Mouse (Mus musculus): ENCODE data around the gene C530008M17Rik.

C530008M17Rik gene

DNA sequence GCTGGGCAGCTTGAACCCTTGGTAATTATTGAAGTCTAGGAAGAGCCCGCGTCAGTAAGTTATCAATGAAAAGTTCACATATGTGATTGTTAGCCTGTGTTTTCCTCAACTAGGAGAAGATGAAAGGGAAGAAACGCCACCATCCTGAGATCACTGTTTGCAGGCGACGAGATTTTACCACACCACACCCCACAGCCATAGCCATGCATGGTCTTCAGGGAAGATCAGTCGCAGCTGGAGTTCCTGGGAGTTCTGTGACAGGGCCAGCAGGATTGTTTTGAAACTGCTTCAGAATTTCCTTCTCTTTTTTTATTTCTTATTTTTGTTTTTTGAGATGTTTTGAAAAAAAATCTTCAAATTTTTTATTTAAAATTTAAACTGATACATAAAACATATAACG is 8.6 kb downstream of the C530008M17Rik start:
- DNase-seq (ENCODE audit: low spot score in 2 of 2) = no peak

DNA sequence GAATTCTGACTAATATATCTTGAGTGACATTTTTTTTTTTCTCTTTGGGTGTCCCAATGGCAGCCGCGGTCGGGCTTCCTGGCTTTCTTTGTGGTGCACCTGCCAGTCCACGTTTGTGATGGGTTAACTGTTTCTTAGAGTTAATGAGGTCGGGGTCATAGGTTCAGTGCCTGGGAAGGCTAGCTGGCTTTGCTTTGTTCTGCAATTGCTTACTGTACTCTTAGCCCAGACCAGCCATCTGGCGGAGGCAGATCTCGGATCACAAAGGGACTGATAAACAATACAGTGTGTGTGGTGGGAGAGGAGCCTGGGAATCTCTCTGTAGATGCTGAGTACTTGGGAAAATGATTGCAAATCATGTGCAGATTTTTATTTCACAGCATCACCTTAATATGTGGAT is 9.1 kb downstream of the C530008M17Rik start:
- no peak for DNase-seq (ENCODE audit: low spot score in 2 of 2)

- DNase-seq (ENCODE audit: low spot score in 2 of 2) = no peak
These were observed 9.9 kb downstream of the C530008M17Rik start for GRCm38 (mm10) chr5:76666026-76666756.

DNA sequence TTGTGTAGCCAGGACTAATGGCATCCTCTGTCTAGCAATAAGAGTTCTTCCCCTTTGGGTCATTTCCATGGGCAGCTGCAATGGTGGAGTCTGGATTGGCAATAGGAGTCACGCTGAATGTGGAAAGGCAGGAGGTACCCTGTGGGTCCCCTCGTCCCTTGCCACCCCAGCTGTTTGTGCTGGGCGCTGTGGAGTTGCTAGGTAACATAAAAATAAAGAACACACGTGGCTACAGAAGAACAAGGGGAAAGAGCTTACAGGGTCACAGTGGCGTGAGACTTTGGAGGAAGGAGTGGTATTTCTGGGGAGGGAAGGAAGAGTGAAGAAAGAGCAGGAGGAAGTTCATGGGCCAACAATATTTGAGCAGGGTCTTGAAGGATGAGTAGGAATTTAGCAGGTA is 11.8 kb downstream of the C530008M17Rik start:
- DNase-seq (ENCODE audit: low spot score in 2 of 2) = no peak

- DNase-seq (ENCODE audit: low spot score in 2 of 2) = no peak
These were observed 12.2 kb downstream of the C530008M17Rik start for GRCm38 (mm10) chr5:76668547-76668946.

DNA sequence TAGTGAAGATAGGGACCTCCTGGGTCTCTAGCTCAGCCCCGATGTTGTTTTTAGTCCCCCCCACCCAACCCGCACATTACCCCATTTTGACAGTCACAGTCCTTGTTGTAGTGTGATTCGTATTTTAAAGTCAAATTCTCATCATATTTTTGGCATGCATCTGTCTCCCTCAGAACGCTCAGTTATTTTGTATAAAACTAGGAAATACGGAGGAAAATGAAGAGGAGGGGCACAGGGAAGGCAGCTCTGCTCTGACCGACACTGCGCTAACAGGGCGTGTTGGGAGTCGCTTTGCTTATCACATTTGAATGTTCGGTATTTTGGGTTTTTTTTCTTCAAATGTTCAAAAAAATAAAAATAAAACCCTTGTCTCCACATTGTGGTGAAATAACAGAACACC is 13.9 kb downstream of the C530008M17Rik start:
- no peak for DNase-seq (ENCODE audit: low spot score in 2 of 2)

GRCm38 (mm10) chr5:76674022-76674653 is 17.8 kb downstream of the C530008M17Rik start:
- no peak for DNase-seq (ENCODE audit: low spot score in 2 of 2)

DNA sequence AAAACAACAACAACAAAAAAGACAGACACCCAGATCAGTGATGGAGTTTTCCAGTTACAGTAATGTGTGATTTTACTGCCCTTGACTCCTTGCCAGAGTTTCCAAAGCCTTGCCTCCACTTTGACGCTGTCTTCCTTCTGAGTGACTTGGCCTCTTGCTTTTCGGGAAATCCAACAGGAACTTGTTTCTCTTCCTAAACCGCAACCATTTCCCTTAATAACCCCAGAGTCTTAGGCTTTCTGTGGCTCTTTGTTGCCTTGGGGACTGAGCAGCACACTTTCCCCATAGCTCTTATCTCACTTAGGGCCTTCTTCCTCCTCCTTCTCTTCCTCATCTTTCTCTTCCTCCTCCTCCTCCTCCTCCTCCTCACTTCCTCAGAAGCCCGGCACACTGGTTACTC is 19.1 kb downstream of the C530008M17Rik start:
- no peak for DNase-seq (ENCODE audit: low spot score in 2 of 2)

GRCm38 (mm10) chr5:76680959-76681358 is 24.6 kb downstream of the C530008M17Rik start:
- no peak for DNase-seq (ENCODE audit: low spot score in 2 of 2)

GRCm38 (mm10) chr5:76681895-76682656 is 25.8 kb downstream of the C530008M17Rik start:
- no peak for DNase-seq (ENCODE audit: low spot score in 2 of 2)

GRCm38 (mm10) chr5:76683455-76683854 is 27.1 kb downstream of the C530008M17Rik start:
- DNase-seq (ENCODE audit: low spot score in 2 of 2) = no peak

DNA sequence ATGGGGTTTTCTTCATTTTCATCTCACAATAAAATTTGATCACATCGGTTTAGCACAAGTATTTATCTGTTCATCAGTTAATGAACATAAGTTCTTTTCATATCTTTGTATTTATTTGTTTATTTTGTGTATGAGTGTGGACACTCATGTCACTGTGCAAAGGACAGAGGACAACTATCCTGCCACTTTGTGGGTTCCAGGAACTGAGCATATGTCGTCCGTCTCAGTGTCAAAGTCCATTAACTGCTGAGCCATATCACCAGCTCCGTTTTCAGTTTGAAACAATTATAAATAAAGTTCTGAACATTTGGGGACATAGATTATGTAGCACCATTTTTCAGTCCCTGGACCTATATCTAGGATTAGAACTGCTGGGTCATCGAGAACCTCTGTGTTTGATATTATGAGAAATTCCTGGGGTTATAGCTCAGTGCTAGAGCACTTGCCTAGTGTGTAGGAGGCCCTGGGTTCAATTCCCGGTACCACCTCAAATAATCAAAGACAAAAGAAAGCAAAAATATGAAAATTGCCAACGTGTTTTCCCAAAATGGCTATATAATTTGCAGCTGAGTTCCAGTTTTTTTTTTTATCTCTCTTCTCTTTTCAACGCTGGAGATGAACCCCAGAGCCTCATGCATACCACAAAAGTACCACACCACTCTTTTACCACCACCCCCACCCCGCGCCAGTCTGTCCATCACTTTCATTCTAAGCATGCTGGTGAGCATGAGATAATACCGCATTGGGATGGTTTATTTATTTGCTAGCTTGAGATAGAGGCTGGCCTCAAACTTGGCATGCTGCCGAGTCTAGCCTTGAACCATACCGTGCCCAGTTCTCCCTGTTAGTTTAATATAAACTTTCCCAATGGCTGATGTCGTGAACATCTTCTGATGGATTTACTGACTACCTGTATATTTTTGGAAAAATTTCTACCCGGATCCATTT is 28.6 kb downstream of the C530008M17Rik start:
- no peak for DNase-seq (ENCODE audit: low spot score in 2 of 2)

- DNase-seq (ENCODE audit: low spot score in 2 of 2) = no peak
These were observed 31.8 kb downstream of the C530008M17Rik start for GRCm38 (mm10) chr5:76687961-76688600.

GRCm38 (mm10) chr5:76688643-76689042 is 32.3 kb downstream of the C530008M17Rik start:
- no peak for DNase-seq (ENCODE audit: low spot score in 2 of 2)

- DNase-seq (ENCODE audit: low spot score in 2 of 2) = no peak
These were observed 33.9 kb downstream of the C530008M17Rik start for GRCm38 (mm10) chr5:76690177-76690593.

DNA sequence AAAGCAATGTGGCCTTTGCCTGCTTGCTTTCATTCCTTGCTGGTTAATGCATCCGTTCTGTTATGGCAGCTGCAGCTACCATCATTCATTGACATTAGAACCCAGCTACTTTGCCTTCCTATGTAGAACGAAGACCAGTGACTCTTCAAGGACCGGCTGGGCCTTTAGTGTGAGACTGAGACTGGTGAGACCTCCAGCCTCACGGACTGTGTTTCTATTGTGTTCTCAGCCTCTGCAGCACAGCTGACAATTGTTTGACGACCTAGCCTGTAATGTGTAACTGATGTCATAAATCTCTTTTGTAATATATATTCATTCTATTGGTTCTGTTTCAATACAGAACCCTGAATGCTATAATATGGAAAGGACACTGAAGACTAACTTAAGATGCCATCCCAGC is 34.9 kb downstream of the C530008M17Rik start:
- DNase-seq (ENCODE audit: low spot score in 2 of 2) = no peak

DNA sequence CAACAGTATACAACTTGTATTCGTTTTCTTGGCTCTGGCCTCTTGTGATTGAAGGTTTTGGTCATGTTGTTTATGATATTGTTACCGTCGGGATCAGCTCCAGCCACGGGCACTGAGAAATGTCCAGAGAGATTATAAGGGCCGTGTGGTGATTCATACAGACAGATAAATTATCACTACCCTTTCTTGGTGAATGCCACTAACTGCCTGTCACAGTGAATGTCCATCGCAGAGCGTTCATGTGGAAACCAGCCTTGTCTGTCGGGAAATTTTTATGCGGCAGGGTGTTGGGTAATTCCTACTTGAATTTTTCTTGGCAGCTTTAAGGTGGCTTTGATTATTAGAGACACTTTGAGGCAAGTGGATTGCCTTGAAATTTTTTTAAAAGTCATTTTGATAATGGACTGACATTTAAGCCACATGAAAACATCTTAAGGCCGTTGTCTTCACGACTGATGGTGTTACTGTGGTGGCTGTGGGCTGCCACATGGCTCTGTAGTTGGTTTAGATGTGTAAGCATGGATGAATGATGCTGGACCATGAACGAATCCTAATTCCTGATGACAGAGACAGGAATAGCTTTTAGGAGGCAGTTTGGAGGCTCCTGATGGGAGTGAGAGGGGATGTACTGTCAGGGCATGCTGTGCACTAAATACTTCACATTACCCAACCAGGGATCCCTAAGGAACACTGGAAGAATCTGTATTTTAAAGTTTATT is 35.6 kb downstream of the C530008M17Rik start:
- DNase-seq (ENCODE audit: low spot score in 2 of 2) = peak in 1 of 2 experiments; percentile 46

- peak in 1 of 2 experiments; percentile 67 for DNase-seq (ENCODE audit: low spot score in 2 of 2)
These were observed 41.2 kb downstream of the C530008M17Rik start for GRCm38 (mm10) chr5:76697536-76697935.

DNA sequence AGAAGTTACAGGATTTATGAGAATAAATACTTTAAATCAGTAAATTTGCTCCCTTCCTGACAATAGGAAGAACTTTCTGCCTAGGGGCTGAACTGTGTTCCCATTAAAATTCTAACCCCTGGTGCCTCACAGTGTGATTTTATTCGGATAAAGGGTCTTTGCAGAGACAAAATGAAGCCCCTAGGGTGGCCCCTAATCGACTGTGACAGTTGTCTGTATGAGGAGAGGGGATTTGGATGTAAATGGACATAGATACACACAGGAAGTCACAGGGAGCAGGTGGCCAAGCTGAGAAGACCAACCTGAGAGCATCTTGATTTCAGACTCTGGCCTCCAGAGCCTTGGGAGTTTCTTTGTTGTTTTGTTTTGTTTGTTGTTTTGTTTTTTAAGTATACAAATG is 41.9 kb downstream of the C530008M17Rik start:
- DNase-seq (ENCODE audit: low spot score in 2 of 2) = no peak

DNA sequence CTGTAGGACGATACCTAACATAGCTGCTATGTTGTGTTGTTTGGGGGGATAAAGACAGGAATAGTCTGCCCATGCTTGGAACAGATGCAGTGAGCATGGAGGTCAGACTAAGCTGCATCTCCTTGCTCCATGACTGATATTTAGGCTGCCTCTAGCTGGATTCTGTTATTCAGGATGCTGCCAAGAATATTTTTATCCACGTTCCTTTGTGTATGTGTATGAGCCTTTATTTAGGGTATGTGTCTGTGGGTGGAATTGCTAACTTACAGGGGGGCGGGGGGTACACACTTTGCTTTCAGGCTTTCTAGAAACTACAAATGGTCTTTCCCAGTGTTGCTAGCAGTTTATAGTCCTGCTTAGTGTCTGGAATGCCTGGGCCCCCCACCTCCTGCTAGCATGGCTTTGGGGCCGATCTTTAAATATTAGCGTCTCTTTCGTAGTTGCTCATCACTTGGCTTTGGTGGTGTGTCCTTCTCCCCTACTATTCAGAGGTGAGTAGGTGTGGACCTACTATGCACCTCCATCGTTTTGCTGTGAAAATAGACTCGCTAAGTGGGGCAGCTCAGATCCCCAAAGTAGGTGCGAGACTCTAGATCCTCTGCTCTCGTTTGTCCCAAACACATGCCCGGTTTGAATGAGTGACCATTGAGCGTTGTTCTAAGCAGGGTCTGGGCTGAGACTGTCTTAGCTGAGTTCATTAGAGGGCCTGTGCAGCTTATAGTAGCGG is 45.0 kb downstream of the C530008M17Rik start:
- no peak for DNase-seq (ENCODE audit: low spot score in 2 of 2)
